Mouse (Mus musculus) megakaryocyte progenitor cell, adult 5-6 weeks (primary cell): Measurements from ENCODE around the gene Col16a1. TPM values are rescaled to one million over a fixed set of nuclear protein-coding genes. Genes with fewer than 3 reads are reported as not detected.

ENCODE experiments used
- ATAC-seq: replicated peaks from 2 replicates; pipeline ENCODE4 v1.8.0; 2016; ENCODE audit warnings: mild to moderate bottlenecking, moderate TSS enrichment, inconsistent platforms; ENCODE audit not compliant: poor library complexity
- total RNA-seq, 2 experiments: library from RNA; stranded (forward) in 1 of 2; stranded (reverse) in 1 of 2; fragments of 157-497, 149-512 nt in 1 of 2; fragments of 200-1000 nt in 1 of 2; gene quantifications; 2 replicates each; pipeline versions ENCODE4 v1.2.3 to v1.2.4; 2015 to 2017

The Col16a1 gene
- total RNA-seq (2015) = 0.24 and 1.1 TPM in 2 replicates
- 0.17 and 0.84 TPM in 2 replicates for total RNA-seq (2017)

DNA sequence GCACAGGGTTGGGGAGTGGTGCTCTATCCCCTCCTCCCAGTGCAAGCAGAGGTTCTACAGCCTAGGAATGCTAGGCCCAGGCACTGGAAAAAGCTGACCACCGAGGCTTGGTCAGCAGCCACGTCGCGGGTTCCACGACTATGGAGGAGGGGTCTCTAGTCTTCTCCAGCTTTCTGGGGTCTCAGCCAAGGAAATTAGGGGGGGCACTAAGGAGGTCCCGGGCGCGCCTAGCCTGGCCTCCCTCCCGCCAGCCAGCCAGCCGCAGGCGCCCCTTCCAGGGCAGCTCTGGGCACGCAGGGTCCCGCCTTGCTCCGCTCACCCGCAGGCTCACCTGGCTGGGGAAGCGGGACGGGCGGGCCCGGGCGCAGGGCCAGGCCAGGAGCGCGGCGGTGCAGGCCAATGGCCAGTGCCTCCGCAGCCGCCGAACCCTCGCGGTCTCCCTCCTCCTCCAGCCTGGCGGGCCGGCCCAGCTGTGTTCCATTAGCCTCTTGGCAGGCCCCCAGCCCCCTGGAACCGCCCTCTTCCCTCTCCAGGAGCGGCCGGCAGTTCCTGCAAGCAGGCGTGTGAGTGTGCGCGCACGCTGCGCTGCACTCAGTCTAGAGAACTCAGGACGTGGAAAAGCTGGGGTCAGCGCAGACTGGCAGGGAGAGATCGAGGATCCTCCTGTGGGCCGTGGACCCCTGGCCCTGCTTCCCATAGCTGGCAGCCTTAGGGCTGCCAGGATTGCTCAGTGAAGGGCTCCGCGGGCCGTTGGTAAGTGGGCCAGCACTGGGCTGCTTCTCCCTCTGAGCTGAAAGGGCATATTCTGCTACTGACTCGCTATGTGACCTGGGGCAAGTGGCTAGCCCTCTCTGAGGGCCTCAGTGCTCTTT is at the start of gene Col16a1:
Gene Col16a1, plus strand, starts transcription at position 510 of the 872 bp plus-strand sequence.
- ATAC-seq = peak; percentile 54

DNA sequence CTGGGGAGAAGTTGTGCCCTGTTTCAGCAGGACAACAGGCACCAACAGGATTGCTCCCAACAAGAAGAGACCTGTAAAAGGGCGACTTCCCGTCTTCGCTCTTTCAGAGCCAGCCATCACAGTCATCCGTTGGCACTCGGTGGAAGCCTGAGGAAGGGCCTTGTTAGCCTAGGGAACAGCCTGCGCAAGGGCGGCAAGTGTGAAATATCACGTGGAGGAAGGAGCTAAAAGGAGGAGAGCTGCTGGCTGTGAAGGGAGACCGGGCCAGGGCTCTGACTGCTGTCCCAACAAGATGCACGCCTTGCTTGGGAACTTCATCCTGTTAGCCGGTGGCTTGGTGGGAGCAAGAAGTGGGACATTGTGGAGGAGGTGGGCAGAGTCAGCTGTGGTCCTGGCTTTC is 49.5 kb upstream of the Col16a1 start:
- no peak for ATAC-seq

DNA sequence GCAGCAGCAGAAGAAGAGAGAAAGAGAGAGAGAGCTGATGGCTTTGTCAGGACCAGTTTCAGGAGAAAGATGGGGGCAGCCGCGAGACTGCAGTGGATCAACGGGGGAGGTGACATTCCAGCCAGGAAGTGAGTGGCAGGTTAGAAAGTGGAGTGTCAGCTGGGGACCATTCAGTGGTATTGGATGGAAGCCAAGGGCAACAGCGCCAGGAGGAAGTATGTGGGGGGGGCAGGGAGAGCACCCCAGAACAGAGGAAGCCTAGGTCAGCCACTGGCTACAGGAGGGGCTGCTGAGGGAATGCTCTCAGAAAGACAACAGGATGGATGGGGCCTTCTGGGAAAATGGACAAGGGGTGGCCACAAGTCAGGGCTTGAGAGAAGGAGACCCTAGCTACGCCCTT is 45.9 kb upstream of the Col16a1 start:
- ATAC-seq = 0 out of 2 replicates have a peak, but pooled peaks have one; percentile 35

DNA sequence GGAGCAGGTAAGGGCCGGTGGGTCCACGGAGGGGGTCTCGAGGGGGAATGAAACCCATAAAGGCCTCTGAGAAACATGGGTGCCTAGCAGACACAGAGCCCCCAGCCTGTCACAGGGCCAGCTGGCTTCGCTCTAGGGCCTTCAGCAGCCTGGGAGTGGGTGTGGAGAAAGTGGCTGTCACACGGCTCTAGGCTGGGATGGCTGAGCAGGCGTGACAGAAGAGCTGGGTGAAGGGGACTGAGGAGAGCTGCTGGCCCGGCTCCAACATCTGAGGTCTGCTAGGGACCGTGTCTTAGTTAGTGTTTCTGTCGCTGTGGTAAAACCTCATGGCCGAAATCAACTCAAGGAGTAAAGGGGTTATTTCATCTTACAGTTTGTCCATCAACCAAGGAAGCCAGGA is 45.5 kb upstream of the Col16a1 start:
- ATAC-seq = no peak

DNA sequence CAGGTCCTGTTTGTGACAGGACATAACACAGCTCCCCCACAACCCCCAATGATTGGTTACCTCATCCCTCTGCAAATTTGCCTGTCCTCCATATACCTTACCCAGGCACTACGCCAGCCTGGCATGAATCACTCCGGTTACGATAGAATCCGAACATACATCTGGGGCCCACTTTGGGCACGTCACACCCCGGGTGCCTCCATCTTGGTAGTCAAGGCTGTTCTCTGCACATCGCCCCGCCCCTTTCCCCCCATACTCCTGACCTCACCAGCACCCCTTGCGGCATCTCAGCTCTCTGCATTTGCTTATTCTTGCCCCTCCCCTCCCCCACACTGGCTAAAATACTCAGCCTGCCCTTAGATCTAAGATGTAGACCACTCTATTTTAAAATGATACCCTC is 42.0 kb upstream of the Col16a1 start:
- ATAC-seq = 0 out of 2 replicates have a peak, but pooled peaks have one; percentile 24

DNA sequence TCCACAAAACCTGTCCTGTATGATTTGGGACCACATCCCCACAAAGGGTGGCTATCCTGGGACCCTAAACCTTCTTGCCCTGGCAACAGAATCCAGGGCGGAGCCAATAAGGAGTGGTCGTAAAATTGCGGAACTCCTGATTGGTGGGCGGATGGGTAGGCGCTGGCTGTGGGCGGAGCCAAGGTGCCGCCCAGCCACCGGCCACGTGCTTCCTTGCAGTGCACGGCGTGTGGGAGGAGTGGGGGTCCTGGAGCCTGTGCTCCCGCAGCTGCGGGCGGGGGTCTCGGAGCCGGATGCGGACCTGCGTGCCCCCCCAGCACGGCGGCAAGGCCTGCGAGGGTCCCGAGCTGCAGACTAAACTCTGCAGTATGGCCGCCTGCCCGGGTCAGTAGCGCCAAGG is 41.1 kb upstream of the Col16a1 start:
- ATAC-seq = peak; percentile 79

DNA sequence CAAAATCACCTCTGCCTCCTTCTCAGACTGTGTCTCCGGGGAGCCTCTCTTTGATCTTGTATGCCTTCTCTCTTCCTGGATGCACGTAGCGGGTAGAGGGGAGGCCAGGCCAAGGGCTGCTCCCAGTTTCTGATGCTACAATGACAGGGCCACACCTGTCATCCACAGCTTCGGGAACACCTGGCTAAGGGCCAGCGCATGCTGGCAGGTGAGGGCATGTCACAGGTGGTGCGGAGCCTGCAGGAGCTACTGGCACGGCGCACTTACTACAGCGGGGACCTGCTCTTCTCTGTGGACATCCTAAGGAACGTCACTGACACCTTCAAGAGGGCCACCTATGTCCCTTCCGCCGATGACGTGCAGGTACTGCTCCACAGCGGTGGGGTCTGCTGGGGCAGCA is 38.6 kb upstream of the Col16a1 start:
- no peak for ATAC-seq

DNA sequence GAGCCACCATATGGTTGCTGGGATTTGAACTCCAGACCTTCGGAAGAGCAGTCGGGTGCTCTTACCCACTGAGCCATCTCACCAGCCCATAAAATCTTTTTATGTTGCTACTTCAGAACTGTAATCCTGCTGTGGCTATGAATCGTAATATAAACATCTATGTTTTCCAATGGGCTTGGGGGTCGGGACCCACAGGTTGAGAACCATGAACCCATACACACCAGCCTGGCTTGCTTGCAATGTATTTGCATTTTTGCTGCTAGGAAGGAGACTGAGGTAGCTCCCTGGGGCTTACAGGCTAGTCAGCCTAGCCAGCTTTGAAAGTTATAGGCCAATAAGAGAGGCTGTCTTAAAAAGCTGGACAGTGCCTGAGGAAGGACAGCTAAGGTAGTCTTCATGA is 36.9 kb upstream of the Col16a1 start:
- no peak for ATAC-seq

DNA sequence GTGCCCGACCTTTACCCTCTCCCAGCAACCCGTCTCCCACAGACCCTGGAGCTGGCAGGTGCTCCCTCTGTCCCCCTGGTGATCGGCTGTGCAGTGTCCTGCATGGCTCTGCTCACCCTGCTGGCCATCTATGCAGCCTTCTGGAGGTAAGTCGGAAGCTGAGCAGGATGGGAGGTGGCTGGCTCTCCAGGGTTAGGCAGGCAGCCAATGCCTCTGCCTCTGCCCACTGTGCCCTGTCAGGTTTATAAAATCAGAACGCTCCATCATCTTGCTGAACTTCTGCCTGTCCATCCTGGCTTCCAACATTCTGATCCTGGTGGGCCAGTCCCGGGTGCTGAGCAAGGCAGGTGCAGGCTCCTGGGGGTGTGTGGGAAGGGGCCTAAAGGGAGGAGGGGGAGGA is 35.4 kb upstream of the Col16a1 start:
- no peak for ATAC-seq

DNA sequence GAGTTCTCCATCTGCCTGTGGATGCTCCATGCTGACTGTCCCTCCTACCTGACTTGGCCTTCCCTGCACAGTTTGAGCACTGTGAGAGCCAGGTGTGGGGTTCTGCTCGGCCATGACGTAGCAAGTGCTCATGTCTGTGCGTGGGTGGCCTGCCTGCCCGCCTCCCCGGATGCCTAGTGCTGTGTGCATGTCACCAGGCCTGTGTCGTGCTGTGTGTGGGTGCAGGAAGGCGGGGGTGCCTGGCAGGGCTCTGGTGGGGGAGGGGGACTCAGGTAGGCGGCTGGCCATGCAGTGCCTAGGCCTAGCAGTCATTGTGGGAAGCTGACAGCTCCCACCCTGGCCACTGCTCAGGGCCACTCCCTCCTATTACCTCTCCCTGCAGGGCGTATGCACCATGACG is 34.5 kb upstream of the Col16a1 start:
- ATAC-seq = peak; percentile 43; the same call in 1 of the 2 replicates

DNA sequence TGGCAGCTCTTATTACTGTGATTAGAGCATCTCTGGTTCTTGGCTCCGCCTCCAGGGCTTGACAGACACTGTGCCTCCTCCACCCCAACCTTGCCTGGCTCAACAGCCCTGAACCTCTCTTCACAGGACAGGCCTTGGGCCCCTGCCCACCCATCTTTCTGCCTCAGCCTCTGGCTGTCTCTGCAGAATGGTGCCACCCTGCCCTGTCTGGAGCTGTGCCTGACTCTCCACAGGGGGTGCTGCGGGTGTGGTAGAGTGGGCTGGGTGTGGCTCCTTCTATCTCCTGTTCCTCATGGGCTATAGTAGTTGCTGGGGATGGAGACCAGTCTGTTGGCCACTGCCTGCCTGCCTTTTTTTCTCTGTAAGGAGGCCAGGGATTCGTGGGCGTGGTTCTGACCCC is 31.6 kb upstream of the Col16a1 start:
- peak; percentile 50; the same call in 1 of the 2 replicates for ATAC-seq

DNA sequence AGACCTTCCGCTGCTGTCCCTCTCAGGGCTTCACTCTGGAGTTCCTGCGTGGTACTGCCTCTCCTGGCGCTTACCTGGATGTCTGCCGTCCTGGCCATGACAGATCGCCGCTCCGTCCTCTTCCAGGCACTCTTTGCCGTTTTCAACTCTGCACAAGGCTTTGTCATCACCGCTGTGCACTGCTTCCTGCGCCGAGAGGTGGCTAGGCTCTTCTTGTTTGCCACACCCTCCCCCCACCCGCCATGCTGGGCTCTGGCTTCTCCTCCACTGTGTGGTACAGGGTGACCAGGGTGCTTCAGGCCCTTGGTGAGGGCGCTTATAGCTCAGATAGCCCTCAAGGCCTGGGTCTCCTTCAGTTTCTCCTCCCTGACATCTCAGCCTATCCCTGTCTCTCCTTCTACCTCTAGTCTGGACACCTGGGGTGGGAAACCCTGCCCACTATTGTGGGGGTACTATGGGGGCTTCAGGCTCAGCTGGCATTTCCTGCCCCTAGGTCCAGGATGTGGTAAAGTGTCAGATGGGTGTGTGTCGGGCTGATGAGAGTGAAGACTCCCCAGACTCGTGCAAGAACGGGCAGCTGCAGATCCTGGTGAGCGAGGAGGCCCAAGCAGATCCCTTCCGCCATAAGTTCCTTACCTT is 30.5 kb upstream of the Col16a1 start:
- no peak for ATAC-seq

DNA sequence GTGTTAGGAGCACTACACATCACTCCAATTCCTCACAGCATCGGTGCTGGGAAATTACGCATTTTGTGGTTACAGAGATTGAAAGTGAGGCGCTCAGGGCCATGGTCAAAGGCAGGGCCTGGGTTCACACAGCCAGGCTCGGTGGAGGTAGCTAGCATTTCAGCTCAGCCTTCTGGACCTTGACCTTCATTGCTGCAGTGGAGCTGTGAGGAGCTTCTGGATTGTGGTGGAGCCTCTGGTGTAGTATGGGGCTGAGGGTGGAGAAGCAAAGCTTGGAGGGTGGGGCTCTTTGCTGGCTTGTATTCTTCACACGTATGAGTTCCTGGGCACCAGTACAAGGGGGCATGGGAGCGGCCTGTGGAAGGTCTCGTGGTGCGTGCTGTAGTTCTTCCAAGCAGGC is 24.7 kb upstream of the Col16a1 start:
- no peak for ATAC-seq

DNA sequence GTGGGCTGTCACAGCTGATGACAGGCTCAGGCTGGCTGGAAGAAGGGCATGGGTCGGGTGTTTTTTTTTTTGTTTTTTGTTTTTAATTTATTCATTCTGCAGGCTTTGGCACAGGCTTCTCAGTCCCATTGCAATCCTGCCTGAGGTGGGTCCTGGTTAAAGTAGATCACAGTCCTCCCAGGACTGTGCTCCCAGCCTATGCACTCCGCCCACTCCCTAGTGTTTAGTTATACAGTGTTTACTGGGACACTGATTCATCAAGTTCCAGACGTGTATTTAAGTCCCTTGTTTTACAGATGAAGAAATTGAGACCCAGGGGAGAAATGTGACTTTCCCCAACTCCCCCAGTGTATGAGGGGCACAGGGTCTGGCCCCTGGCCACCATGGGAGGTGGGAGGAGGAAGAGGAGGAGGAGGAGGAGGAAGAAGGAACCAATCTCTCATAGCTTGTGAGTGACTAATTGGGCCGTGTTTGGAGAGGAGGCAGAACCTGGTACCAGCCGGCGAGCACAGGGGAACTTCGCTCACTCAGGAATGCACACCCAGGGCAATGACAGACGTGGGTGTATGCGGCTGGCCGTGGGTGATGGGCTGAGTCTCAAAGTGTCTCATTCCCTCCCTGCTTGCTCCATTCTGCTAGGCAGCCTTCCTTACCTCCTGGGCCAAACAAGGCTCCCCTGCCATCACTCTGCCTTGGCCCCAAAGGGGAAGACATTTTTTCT is 24.0 kb upstream of the Col16a1 start:
- ATAC-seq = no peak

DNA sequence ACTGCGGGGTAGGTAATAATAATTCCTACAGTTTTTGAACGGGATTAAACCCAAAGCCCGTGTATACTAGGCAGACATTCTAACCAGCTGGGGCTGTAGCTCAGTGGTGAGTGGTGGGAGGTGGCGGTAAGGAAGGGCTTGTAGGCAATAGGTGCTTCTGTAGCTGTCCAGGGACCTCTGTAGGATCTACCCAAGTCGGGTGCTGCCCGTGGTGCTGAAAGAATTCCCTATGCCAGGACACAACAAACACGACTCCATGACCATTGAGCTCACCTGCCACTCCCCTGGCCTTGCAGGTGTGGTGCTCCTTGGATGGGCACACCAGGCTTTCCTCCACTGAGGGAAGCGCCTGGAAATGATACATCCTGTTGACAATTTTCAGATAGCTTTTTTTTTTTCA is 22.1 kb upstream of the Col16a1 start:
- ATAC-seq = 0 out of 2 replicates have a peak, but pooled peaks have one; percentile 17

DNA sequence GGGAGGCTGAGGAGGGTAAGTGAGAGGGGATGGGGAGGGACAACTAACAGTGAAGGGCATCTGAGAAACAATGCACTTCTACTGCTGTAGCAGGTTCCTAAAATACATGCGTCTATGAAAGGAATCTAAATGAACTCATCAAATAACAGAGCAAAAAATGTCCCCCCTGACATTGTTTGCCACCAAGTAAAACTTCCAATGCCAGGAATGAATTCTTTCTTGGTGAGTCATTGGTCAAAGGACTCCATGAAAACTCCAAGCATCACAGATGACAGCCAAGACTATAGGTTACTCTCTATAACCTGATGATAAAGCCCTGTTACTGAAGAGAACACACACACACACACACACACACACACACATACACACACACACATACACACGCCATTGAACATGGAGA is 16.5 kb upstream of the Col16a1 start:
- ATAC-seq = no peak

DNA sequence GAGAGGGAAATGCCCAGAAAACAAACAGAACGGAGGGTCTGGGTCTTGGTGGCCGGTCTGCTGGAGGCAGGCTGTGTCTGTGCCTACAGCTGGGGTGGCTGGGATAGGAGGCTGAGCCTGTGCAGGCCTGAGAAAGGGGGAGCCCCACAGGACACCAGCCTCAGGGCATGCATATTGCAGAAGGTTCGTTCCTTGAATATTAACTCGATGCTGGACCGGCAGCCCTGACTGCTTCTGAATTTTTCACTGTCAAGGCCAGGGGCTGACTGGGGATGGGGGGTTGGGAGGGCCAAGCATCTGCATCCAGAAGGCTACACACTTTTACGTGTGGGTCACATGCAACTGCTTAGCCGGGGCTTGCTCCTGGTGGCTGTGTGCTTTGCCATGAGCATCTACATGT is 14.1 kb upstream of the Col16a1 start:
- no peak for ATAC-seq

DNA sequence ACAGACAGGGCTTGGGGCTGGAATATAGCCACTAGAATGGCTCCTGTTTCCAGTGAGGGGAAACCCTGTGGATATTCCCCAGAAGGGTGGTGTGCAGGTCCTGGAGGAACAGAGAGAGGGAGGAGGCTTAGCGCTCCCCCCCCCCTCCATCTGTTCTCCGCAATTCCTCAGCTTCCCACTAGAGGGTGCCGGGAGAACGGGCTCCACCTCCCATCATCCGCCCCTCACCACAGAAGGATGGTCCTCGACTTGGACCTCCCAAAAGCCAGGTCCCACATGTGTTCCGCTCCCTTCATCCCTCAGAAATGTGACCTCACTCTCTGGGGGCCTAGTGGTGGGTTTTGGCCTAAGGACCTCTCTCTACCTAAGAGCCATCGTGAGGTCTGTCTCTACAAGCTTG is 11.5 kb upstream of the Col16a1 start:
- peak; percentile 69 for ATAC-seq

DNA sequence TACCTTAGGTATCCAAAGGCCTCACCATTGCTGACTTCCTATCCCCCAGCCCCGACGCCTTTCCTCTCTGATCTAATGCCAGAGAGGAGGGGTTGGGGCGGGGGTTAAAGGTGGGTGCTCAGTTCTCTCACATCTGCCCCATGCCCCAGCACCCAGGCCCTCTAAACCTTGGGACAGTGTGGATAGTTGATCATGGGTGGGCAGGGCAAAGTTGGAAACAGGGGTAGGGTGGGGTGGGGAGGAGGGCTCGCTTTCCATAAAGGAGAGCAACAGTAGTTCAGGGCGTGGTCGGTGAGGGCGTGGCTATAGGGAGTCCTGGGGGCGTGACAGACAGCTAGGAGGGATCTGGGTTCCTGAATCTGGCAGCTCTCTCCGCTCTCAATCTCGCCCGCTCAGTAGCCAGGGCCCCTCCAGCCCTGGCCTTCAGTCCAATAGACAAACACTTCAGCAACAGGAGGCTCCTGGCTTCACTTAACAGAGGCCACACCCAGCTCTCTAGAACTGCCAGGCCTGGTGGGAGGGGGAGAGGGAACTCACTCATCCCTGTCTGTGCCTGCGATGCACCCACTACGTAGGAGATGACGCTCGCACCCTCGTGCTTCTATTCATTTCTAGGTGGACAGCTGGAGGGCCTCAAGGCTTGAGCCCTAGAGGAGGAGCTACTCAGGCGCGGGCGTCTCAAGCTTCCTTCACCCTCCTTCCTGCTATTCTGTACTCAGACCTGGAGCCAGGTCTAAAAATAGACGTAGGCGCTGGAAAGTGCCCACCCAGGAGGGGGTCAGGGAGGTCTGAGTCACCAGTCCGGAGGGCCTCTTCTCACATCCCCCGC is 10.9 kb upstream of the Col16a1 start:
- ATAC-seq = peak; percentile 37; the same call in 1 of the 2 replicates

DNA sequence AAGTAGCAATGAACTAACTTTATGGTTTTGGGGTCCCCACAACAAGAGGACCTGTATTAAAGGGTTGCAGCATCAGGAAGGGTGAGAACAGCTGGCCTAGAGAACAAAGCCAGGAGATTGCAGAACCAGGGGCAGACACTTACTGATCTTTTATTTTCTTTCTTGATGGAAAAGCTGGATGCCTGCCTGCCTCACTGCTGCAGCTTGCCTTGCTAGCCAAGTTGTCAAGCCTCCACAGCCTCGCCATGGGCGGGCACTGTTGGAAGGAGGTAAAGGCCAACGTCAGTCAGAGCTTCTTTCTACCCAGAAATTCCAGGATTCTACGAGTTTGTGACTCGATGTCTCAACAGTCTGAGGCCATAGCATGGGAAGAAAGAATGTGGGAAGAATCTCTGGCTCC is 8.3 kb upstream of the Col16a1 start:
- no peak for ATAC-seq

DNA sequence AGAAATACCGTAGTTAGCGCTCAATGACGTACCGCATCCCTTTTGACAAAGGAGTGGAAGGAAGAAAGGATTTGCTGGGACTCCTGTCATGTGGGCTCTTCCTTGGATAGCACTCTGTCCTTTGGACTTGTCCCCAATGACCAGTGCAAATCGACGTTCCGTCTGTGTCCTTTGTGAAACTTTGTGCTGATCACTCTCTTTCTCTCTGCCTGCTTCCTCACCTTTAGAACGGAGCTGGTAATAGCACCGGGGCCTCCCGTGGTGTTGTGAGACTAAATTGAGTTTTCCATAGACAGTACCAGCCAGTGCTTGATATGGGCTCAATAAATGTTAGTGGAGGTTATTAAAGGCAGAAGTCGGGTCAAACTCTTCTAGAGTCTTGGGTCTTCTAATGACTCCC is 6.6 kb upstream of the Col16a1 start:
- ATAC-seq = no peak
